Mouse (Mus musculus) ES-E14 (cell line): Measurements from ENCODE around the gene Hspa1l. TPM values are rescaled to one million over a fixed set of nuclear protein-coding genes. Genes with fewer than 3 reads are reported as not detected.
"Not testable (repeated sequence)": the region's sequence is repeated elsewhere in the genome, so short reads cannot be mapped to it uniquely, and the experiment has no call there.

Source experiments
- DNase-seq: peaks from one replicate; pipeline ENCODE4 v3.0.0-alpha.2; 2013; ENCODE audit warnings: low read depth, low spot score
- H3K27ac ChIP-seq: 2 replicates; pipeline ENCODE4 v1.5.1; 2012; ENCODE audit warnings: low read depth, mild to moderate bottlenecking, low read length, moderate library complexity, mixed read lengths; ENCODE audit not compliant: poor library complexity, insufficient read depth, severe bottlenecking
- H3K36me3 ChIP-seq: 2 replicates; pipeline ENCODE4 v1.6.1; 2012; ENCODE audit warnings: mild to moderate bottlenecking, low read length, moderate library complexity, mixed read lengths; ENCODE audit not compliant: control insufficient read depth, poor library complexity, insufficient read depth, severe bottlenecking
- H3K4me1 ChIP-seq, 2 experiments: fragments of 150-350 bp in 1 of 2; sonication (generic) in 1 of 2; 2 replicates each; pipeline ENCODE4 v1.6.1; 2012; ENCODE audit warnings: low read length in 2 of 2, mild to moderate bottlenecking in 1 of 2, mixed read lengths in 1 of 2; ENCODE audit not compliant: control insufficient read depth in 2 of 2, insufficient read depth in 2 of 2, poor library complexity in 1 of 2
- H3K4me3 ChIP-seq, 2 experiments: fragments of 150-350 bp in 1 of 2; sonication (generic) in 1 of 2; 2 replicates each; pipeline ENCODE4 v1.5.1; 2012; ENCODE audit warnings: low read length in 2 of 2, low read depth in 1 of 2, mild to moderate bottlenecking in 1 of 2, mixed read lengths in 1 of 2; ENCODE audit not compliant: insufficient read depth in 1 of 2, poor library complexity in 1 of 2, severe bottlenecking in 1 of 2
- H3K9ac ChIP-seq: 2 replicates; pipeline ENCODE4 v1.6.1; 2012; ENCODE audit warnings: low read depth, mild to moderate bottlenecking, low read length, mixed read lengths; ENCODE audit not compliant: poor library complexity, insufficient read depth, severe bottlenecking
- H3K9me3 ChIP-seq: fragments of 150-350 bp; sonication (generic); 2 replicates; pipeline ENCODE4 v1.6.1; 2012; ENCODE audit warnings: low read depth, mild to moderate bottlenecking, low read length; ENCODE audit not compliant: control insufficient read depth, insufficient read depth
- CHD2 ChIP-seq: IDR thresholded peaks from 2 replicates; pipeline ENCODE4 v1.6.1; 2014; ENCODE audit warnings: mild to moderate bottlenecking, low read depth, low read length, inconsistent platforms
- HCFC1 ChIP-seq: IDR thresholded peaks from 2 replicates; pipeline ENCODE4 v1.6.1; 2012; ENCODE audit warnings: low read length, inconsistent platforms, borderline replicate concordance; ENCODE audit not compliant: insufficient read depth
- MAFK ChIP-seq: IDR thresholded peaks from 2 replicates; pipeline ENCODE4 v1.6.1; 2014; ENCODE audit warnings: mild to moderate bottlenecking, low read depth, low read length, inconsistent platforms; ENCODE audit not compliant: insufficient read depth
- ZC3H11A ChIP-seq: IDR thresholded peaks from 2 replicates; pipeline ENCODE4 v1.6.1; 2012; ENCODE audit warnings: low read depth, mild to moderate bottlenecking, inconsistent platforms, low read length, borderline replicate concordance
- ZNF384 ChIP-seq: IDR thresholded peaks from 2 replicates; pipeline ENCODE4 v1.6.1; 2012; ENCODE audit warnings: low read depth, low read length, inconsistent platforms
- in situ Hi-C, 2 experiments: fragments of 600-800 bp; cut with MboI; formaldehyde crosslinking; loops; one replicate each; pipeline ENCODE4 v1.15.1; 2025; ENCODE audit warnings: low sequenced_read_pairs in 2 of 2, inconsistent platforms in 1 of 2; ENCODE audit not compliant: unreplicated experiment in 2 of 2
- total RNA-seq: library from RNA; depleted of rRNA; stranded (reverse); fragments of 300-350 nt; gene quantifications from 2 replicates; pipeline ENCODE4 v1.2.3, GENCODE M21; 2012

Hspa1l gene
- total RNA-seq, 1 experiment: 0.45 TPM

DNA sequence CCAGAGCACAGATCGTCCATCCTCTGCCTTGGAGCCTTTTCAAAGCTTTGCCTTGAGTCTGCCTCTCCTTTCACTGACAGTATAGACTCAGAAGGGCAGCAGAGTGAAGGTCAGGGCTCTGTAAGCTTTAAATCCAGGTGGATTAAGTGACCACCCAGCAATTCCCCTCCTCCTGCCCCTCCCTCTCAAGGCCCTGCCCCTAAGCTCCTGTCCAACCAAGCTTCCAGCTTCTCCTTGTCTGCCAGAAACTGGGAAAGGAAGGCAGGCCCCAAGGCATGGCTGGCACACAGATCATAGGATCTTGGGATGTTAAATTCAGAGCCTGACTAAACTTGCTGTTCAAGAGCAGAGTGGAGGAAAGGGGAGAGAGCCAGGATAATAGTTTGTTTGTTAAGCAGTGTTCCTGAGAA is 7.9 kb upstream of the Hspa1l start:
- no peak for DNase-seq
- H3K9ac ChIP-seq: no peak overlapping the region
- no peak overlapping the region for H3K27ac ChIP-seq
- H3K36me3 ChIP-seq: no peaks in the 10 kb centered on the region
- no peak overlapping the region for H3K4me3 ChIP-seq
- TF ChIP-seq ZNF384 (no peak), MAFK (no peak), HCFC1 (no peak), CHD2 (no peak)
- no peaks in the 10 kb centered on the region for H3K9me3 ChIP-seq
- in situ Hi-C loops: no loop called here
- peaks cover 3 to 16% of the 10 kb centered on the region in 2 experiments; a peak in 2 of 4 replicates for H3K4me1 ChIP-seq

DNA sequence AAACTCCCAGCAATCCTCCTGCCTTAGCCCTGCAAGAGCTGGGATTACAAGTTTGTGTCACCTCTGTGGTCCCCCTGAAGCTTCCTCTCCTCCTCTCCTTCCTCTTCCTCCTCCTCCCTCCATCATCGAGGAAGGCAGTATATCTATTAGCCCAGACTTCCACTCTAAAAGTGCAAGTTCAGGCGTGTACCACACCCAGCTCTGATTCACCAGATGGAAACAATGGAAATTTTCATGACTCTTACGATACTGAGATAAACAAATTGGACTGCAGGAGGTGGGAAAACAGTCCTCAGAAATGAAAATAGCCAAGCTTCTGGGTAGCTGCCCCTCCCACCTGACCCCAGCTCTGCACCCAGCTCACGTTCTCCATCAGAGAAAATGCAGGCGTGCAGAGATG is 6.9 kb upstream of the Hspa1l start:
- TF ChIP-seq ZC3H11A: no peak
- no peaks in the 10 kb centered on the region for H3K36me3 ChIP-seq
- peaks cover 3 to 13% of the 10 kb centered on the region in 2 experiments; a peak in 2 of 4 replicates for H3K4me1 ChIP-seq
- H3K27ac ChIP-seq: no peak overlapping the region
- no peaks in the 10 kb centered on the region for H3K9me3 ChIP-seq
- H3K4me3 ChIP-seq: no peak overlapping the region
- no peak for DNase-seq
- in situ Hi-C loops: no loop called here
- no peak overlapping the region for H3K9ac ChIP-seq

DNA sequence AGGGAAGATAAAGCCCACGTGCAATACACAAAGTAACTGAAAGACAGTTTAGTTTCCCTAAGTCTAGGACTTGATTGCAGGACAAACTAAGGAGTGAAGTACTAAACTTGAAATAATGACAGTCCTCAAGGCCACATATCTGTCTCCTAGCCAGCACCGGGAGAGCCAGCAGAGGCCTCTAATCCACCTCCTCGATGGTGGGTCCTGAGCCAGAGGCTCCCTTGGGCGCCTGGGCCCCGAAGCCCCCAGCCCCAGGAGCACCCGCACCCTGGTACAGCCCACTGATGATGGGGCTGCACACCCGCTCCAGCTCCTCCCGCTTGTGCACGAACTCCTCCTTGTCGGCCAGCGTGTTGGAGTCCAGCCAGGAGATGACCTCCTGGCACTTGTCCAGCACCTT is 2.7 kb upstream of the Hspa1l start, which contains the start of gene Gm20481:
Gene Gm20481, plus strand, starts transcription at position 91 of the 400 bp plus-strand sequence.
- H3K27ac ChIP-seq, H3K36me3 ChIP-seq, in situ Hi-C loops, DNase-seq, H3K9ac ChIP-seq, H3K9me3 ChIP-seq: not testable (repeated sequence)
- Histone ChIP-seq H3K4me3 (peak within 1 kb of the TSS in 1 of 2 experiments; percentile 39; a peak in 1 of 4 replicates), H3K4me1 (peaks cover 0 to 12% of the 10 kb centered on the region in 2 experiments; a peak in 2 of 4 replicates)

DNA sequence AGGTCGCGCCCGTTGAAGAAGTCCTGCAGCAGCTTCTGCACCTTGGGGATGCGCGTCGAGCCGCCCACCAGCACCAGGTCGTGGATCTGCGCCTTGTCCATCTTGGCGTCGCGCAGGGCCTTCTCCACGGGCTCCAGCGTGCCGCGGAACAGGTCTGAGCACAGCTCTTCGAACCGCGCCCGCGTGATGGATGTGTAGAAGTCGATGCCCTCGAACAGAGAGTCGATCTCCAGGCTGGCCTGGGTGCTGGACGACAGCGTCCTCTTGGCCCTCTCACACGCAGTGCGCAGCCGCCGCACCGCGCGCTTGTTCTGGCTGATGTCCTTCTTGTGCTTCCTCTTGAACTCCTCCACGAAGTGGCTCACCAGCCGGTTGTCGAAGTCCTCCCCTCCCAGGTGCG is 1.7 kb upstream of the Hspa1l start:
- H3K4me1 ChIP-seq, H3K27ac ChIP-seq, in situ Hi-C loops, H3K9me3 ChIP-seq, H3K9ac ChIP-seq, DNase-seq, H3K4me3 ChIP-seq, H3K36me3 ChIP-seq: not testable (repeated sequence)

DNA sequence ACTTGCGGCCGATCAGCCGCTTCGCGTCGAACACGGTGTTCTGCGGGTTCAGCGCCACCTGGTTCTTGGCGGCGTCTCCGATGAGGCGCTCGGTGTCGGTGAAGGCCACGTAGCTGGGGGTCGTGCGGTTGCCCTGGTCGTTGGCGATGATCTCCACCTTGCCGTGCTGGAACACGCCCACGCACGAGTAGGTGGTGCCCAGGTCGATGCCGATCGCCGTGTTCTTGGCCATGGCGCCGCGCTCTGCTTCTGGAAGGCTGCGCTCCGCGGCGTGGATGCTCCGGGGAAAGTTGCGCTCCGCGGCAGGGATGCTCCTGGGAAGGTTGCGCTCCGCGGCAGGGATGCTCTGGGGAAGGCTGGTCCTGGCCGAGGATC is 822 bp upstream of the Hspa1l start:
- H3K4me1 ChIP-seq, H3K9me3 ChIP-seq, H3K9ac ChIP-seq, in situ Hi-C loops, DNase-seq, H3K27ac ChIP-seq, H3K36me3 ChIP-seq: not testable (repeated sequence)
- H3K4me3 ChIP-seq: peak overlapping the region in 1 of 2 experiments; percentile 35; a peak in 1 of 4 replicates
